Mouse (Mus musculus) forebrain, embryonic 11.5 days (tissue): ENCODE data around the gene Meis1. TPM values are rescaled to one million over a fixed set of nuclear protein-coding genes. Genes with fewer than 3 reads are reported as not detected.

Experiments
- ATAC-seq: fragments of 200-750 bp; cut with Nextera tagmentation; replicated peaks from 2 replicates; pipeline ENCODE4 v1.8.0; 2017; ENCODE audit warnings: moderate TSS enrichment; ENCODE audit not compliant: low FRiP score
- DNase-seq: peaks from one replicate; pipeline ENCODE4 v3.0.0-alpha.2; 2017; ENCODE audit warnings: low spot score
- H3K27ac ChIP-seq: fragments of 300-500 bp; sonication (generic); 2 replicates; pipeline ENCODE4 v1.5.1; 2014; ENCODE audit warnings: low read depth, low read length
- H3K27me3 ChIP-seq: fragments of 300-500 bp; sonication (generic); 2 replicates; pipeline ENCODE4 v1.6.1; 2014; ENCODE audit warnings: mild to moderate bottlenecking, low read length, mixed read lengths; ENCODE audit not compliant: control insufficient read depth, insufficient read depth
- H3K36me3 ChIP-seq: fragments of 300-500 bp; sonication (generic); 2 replicates; pipeline ENCODE4 v1.6.1; 2014; ENCODE audit warnings: mild to moderate bottlenecking, low read length, moderate library complexity, mixed read lengths; ENCODE audit not compliant: control insufficient read depth, insufficient read depth
- H3K4me1 ChIP-seq: fragments of 300-500 bp; sonication (generic); replicated peaks from 2 replicates; pipeline ENCODE4 v1.6.1; 2014; ENCODE audit warnings: low read length, mixed read lengths; ENCODE audit not compliant: control insufficient read depth, insufficient read depth
- H3K4me2 ChIP-seq: fragments of 300-500 bp; sonication (generic); 2 replicates; pipeline ENCODE4 v1.6.1; 2014; ENCODE audit warnings: low read depth, mild to moderate bottlenecking, low read length, moderate library complexity, mixed read lengths; ENCODE audit not compliant: severe bottlenecking
- H3K4me3 ChIP-seq: fragments of 300-500 bp; sonication (generic); 2 replicates; pipeline ENCODE4 v1.5.1; 2014; ENCODE audit warnings: low read depth, low read length
- H3K9ac ChIP-seq: fragments of 300-500 bp; sonication (generic); 2 replicates; pipeline ENCODE4 v1.6.1; 2014; ENCODE audit warnings: low read length
- H3K9me3 ChIP-seq: fragments of 300-500 bp; sonication (generic); 2 replicates; pipeline ENCODE4 v1.6.1; 2016; ENCODE audit warnings: low read length, mixed read lengths; ENCODE audit not compliant: control insufficient read depth
- whole genome bisulfite sequencing: fragments of 180-500 bp; shearing (Covaris S2); extraction: QIAGEN DNeasy Blood & Tissue Kit; methylation state at CpG from one replicate; pipeline ENCODE4 v1.1.7; 2014; 5-methylcytosine and 5-hydroxymethylcytosine counted together
- polyA plus RNA-seq: library from polyadenylated mRNA; unstranded; fragments of >200 nt; fragmentation: Nextera tagmentation; extraction: Ambion mirVana; gene quantifications from 2 replicates; pipeline ENCODE4 v1.2.1, GENCODE M21; 2014

Meis1 gene
- polyA plus RNA-seq, 1 experiment from 2014 or later: 29.9 TPM

GRCm38 (mm10) chr11:19023356-19023755 is 4.6 kb upstream of the Meis1 start:
- WGBS: 12% methylated on average over 5 of the region's 5 CpGs
- Histone ChIP-seq H3K4me2 (no peak overlapping the region), H3K27ac (no peak overlapping the region), H3K4me3 (no peak overlapping the region), H3K9me3 (no peaks in the 10 kb centered on the region), H3K27me3 (peaks cover 29% of the 10 kb centered on the region), H3K4me1 (peaks cover 10% of the 10 kb centered on the region), H3K9ac (no peak overlapping the region), H3K36me3 (no peaks in the 10 kb centered on the region)
- ATAC-seq: no peak
- DNase-seq: no peak

GRCm38 (mm10) chr11:19022576-19022975 is 3.8 kb upstream of the Meis1 start:
- ATAC-seq (no peak), DNase-seq (no peak)
- WGBS: 10% methylated on average over 2 of the region's 2 CpGs
- H3K4me1 ChIP-seq: peaks cover 10% of the 10 kb centered on the region
- H3K4me2 ChIP-seq: no peak overlapping the region
- peaks cover 25% of the 10 kb centered on the region for H3K27me3 ChIP-seq
- no peak overlapping the region for H3K9ac ChIP-seq
- no peaks in the 10 kb centered on the region for H3K36me3 ChIP-seq
- H3K27ac ChIP-seq: no peak overlapping the region
- no peak overlapping the region for H3K4me3 ChIP-seq
- no peaks in the 10 kb centered on the region for H3K9me3 ChIP-seq

- Histone ChIP-seq H3K4me1 (peaks cover 2% of the 10 kb centered on the region; the same call in 1 of the 2 replicates), H3K4me3 (peak overlapping the region; percentile 57), H3K9ac (peak overlapping the region; percentile 10; the same call in 1 of the 2 replicates), H3K36me3 (no peaks in the 10 kb centered on the region), H3K27ac (no peak overlapping the region), H3K4me2 (peak overlapping the region; percentile 96), H3K9me3 (no peaks in the 10 kb centered on the region), H3K27me3 (peaks cover 21% of the 10 kb centered on the region; the same call in 1 of the 2 replicates)
- DNase-seq (peak; percentile 75), ATAC-seq (0 out of 2 replicates have a peak, but pooled peaks have one; percentile 11)
- WGBS: 2% methylated on average over 28 of the region's 28 CpGs
These were observed 2.3 kb upstream of the Meis1 start for GRCm38 (mm10) chr11:19020951-19021710.

GRCm38 (mm10) chr11:19020371-19020824 is 1.6 kb upstream of the Meis1 start:
- H3K4me3 ChIP-seq: peak overlapping the region; percentile 57
- peak; percentile 93 for DNase-seq
- H3K27ac ChIP-seq: peak overlapping the region; percentile 92
- WGBS: under 1% methylated on average over 25 of the region's 25 CpGs
- peaks cover 2% of the 10 kb centered on the region; the same call in 1 of the 2 replicates for H3K4me1 ChIP-seq
- no peaks in the 10 kb centered on the region for H3K36me3 ChIP-seq
- H3K9me3 ChIP-seq: no peaks in the 10 kb centered on the region
- peaks cover 17% of the 10 kb centered on the region; the same call in 1 of the 2 replicates for H3K27me3 ChIP-seq
- H3K4me2 ChIP-seq: peak overlapping the region; percentile 96
- ATAC-seq: peak; percentile 85
- H3K9ac ChIP-seq: peak overlapping the region; percentile 92

- Histone ChIP-seq H3K27me3 (peaks cover 13% of the 10 kb centered on the region; the same call in 1 of the 2 replicates), H3K4me1 (peaks cover 3% of the 10 kb centered on the region; the same call in 1 of the 2 replicates), H3K9me3 (no peaks in the 10 kb centered on the region), H3K36me3 (no peaks in the 10 kb centered on the region), H3K27ac (peak overlapping the region; percentile 92), H3K4me2 (peak overlapping the region; percentile 96), H3K4me3 (peak overlapping the region; percentile 57), H3K9ac (peak overlapping the region; percentile 92)
- ATAC-seq (peak; percentile 65), DNase-seq (peak; percentile 86)
- WGBS: under 1% methylated on average over 64 of the region's 67 CpGs
These were observed 703 bp upstream of the Meis1 start for GRCm38 (mm10) chr11:19019204-19020171.

GRCm38 (mm10) chr11:19017719-19018413 is 919 bp downstream of the Meis1 start:
- peak overlapping the region; percentile 57 for H3K4me3 ChIP-seq
- H3K27me3 ChIP-seq: peaks cover 19% of the 10 kb centered on the region
- peaks cover 11% of the 10 kb centered on the region; the same call in 1 of the 2 replicates for H3K4me1 ChIP-seq
- no peaks in the 10 kb centered on the region for H3K9me3 ChIP-seq
- H3K27ac ChIP-seq: 0 out of 2 replicates have a peak overlapping the region, but pooled peaks have one; percentile 92
- ATAC-seq (no peak), DNase-seq (no peak)
- H3K36me3 ChIP-seq: no peaks in the 10 kb centered on the region
- H3K4me2 ChIP-seq: peak overlapping the region; percentile 96
- H3K9ac ChIP-seq: peak overlapping the region; percentile 92
- WGBS: under 1% methylated on average over 14 of the region's 14 CpGs

GRCm38 (mm10) chr11:19017262-19017661 is 1.5 kb downstream of the Meis1 start:
- H3K4me1 ChIP-seq: peaks cover 11% of the 10 kb centered on the region; the same call in 1 of the 2 replicates
- peaks cover 22% of the 10 kb centered on the region for H3K27me3 ChIP-seq
- 0% methylated on average over 1 of the region's 1 CpGs for WGBS
- H3K9ac ChIP-seq: peak overlapping the region; percentile 57; the same call in 1 of the 2 replicates
- ATAC-seq (no peak), DNase-seq (no peak)
- no peak overlapping the region for H3K27ac ChIP-seq
- H3K4me3 ChIP-seq: peak overlapping the region; percentile 57
- H3K4me2 ChIP-seq: peak overlapping the region; percentile 82
- no peaks in the 10 kb centered on the region for H3K9me3 ChIP-seq
- no peaks in the 10 kb centered on the region for H3K36me3 ChIP-seq
